Mouse (Mus musculus): Measurements from ENCODE around the gene Arf1.

- TF ChIP-seq CTCF (IDR thresholded peaks at IDR 0.05; ENCODE audit: low read depth), result no peak
- TF ChIP-seq EP300 (IDR thresholded peaks at IDR 0.05; ENCODE audit: low read depth), result no peak
These were observed 11.3 kb upstream of the Arf1 start for GRCm38 (mm10) chr11:59239428-59239785.
